Mouse (Mus musculus) cortical plate, adult 2 months (tissue): ENCODE measurements at regions not wholly inside any gene's neighbourhood (a gene's known extent, or its start where the extent isn't known, plus 50 kb on each side); places are given as distances from the start of the nearest gene placed in this dataset.

Experiments
- CTCF ChIP-seq: fragments of 200-500 bp; IDR thresholded peaks from 2 replicates; pipeline ENCODE4 v1.5.1; 2011; ENCODE audit warnings: mild to moderate bottlenecking, control low read depth, low read length; ENCODE audit not compliant: insufficient read depth; ENCODE audit errors: extremely low read depth
- POLR2A ChIP-seq: fragments of 200-500 bp; IDR thresholded peaks from 2 replicates; pipeline ENCODE4 v1.6.1; 2011; ENCODE audit warnings: mild to moderate bottlenecking, low read length, control low read depth; ENCODE audit not compliant: insufficient read depth; ENCODE audit errors: extremely low read depth

DNA sequence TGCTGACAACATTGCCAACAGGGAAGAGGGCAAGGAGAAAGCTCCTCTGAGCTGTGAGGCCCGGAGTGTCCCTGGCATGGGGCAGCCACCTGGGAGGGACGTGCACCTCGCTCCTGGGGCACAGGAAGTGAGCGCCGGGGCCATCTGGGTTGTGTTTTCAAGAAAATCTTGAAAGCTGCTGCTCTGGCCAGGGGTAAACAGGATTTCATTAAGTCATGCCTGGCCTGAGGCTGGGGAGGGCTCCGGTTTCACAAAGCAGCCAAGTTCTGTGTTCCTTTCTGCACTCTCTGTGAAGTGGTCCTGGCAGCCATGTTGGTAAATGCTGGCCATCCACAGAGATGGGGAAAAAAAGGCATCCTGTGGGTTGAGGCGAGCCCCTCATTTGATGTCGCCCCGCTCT, 406.8 kb upstream of the Zmiz1 start:
- TF ChIP-seq CTCF (no peak), POLR2A (no peak)
